Mouse (Mus musculus) brain, embryonic 18.5 days (tissue): ENCODE results near the gene Kcng3.

Experiments used
- DNase-seq: peaks from one replicate; pipeline ENCODE4 v3.0.0-alpha.2; 2012; ENCODE audit warnings: low read depth, low spot score

Kcng3 gene

GRCm38 (mm10) chr17:83630787-83631678, 662 bp downstream of the Kcng3 start:
- DNase-seq, result no peak

GRCm38 (mm10) chr17:83613907-83614306, 17.8 kb downstream of the Kcng3 start:
- no peak for DNase-seq

GRCm38 (mm10) chr17:83609532-83609931, 22.2 kb downstream of the Kcng3 start:
- no peak for DNase-seq

- DNase-seq, result no peak
These were observed 30.7 kb downstream of the Kcng3 start for GRCm38 (mm10) chr17:83600976-83601375.

- no peak for DNase-seq
These were observed 35.7 kb downstream of the Kcng3 start for GRCm38 (mm10) chr17:83595966-83596365.

GRCm38 (mm10) chr17:83594526-83594925, 37.2 kb downstream of the Kcng3 start:
- no peak for DNase-seq

GRCm38 (mm10) chr17:83593396-83593795, 38.3 kb downstream of the Kcng3 start:
- no peak for DNase-seq

GRCm38 (mm10) chr17:83588663-83589341, 42.9 kb downstream of the Kcng3 start:
- DNase-seq, result no peak

GRCm38 (mm10) chr17:83587731-83588130, 44.0 kb downstream of the Kcng3 start:
- peak; percentile 28 for DNase-seq

GRCm38 (mm10) chr17:83582585-83582984, 49.1 kb downstream of the Kcng3 start:
- DNase-seq, result no peak

- DNase-seq, result no peak
These were observed 51.0 kb downstream of the Kcng3 start for GRCm38 (mm10) chr17:83580734-83581133.

GRCm38 (mm10) chr17:83576810-83577371, 54.8 kb downstream of the Kcng3 start:
- no peak for DNase-seq

- no peak for DNase-seq
These were observed 57.1 kb downstream of the Kcng3 start for GRCm38 (mm10) chr17:83574615-83575014.

- no peak for DNase-seq
These were observed 58.6 kb downstream of the Kcng3 start for GRCm38 (mm10) chr17:83573128-83573527.

GRCm38 (mm10) chr17:83572366-83572765, 59.3 kb downstream of the Kcng3 start:
- no peak for DNase-seq

- DNase-seq, result no peak
These were observed 64.3 kb downstream of the Kcng3 start for GRCm38 (mm10) chr17:83567375-83567774.

- DNase-seq, result no peak
These were observed 66.2 kb downstream of the Kcng3 start for GRCm38 (mm10) chr17:83565506-83565905.

- no peak for DNase-seq
These were observed 67.4 kb downstream of the Kcng3 start for GRCm38 (mm10) chr17:83564119-83564820.

- DNase-seq, result no peak
These were observed 68.0 kb downstream of the Kcng3 start for GRCm38 (mm10) chr17:83563703-83564111.

- DNase-seq, result no peak
These were observed 69.3 kb downstream of the Kcng3 start for GRCm38 (mm10) chr17:83562153-83563010.

GRCm38 (mm10) chr17:83559081-83559480, 72.6 kb downstream of the Kcng3 start:
- no peak for DNase-seq
